8 mouse cellular contexts compared by ENCODE assay signal in the genomic region with DNA sequence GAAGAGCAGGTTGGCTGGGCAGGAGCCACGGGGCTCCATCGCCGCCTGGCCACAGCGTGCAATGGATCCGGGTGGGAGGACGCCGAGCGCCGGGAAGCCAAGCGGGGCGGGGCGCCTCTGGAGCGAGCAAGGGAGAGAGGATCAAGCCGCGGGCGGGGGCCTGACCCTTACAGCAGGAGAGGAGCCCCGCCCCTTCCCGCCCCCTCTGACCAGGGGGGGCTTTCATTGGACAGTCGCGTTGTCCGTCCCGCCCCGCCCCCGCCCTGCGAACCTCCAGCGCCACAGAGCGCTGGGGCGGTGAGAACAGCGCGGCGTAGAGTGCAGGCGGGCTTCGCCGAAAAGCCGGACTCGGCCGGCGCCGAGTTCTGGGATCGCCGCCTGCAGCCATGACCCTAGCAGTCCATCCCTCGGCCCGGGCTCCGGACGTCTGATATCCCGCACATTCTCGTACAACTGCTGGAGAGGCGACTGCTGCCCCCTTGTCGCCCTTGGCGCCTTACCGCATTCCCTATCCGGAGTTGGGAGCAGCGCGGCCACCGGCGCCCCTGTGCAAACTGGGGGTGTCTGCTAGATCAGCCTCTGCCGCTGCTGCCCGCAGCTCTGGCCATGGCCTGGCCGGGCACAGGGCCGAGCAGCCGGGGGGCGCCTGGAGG. TPM values are rescaled to one million over a fixed set of nuclear protein-coding genes. Genes with fewer than 3 reads are reported as not detected.
A peak's percentile ranks its signal among the peaks of the same experiment; 100 is the strongest.
DNase-seq lines count a peak whose midpoint lies in the region; ATAC-seq and TF ChIP-seq lines count a peak whose summit lies in the region.

A gene (minus strand): TSS at position 142 of the 653 bp plus-strand sequence.
A gene (plus strand): TSS at position 275 of the 653 bp plus-strand sequence.

- DNase-seq in G1E (ENCODE audit: low spot score): no peak
- DNase-seq in cerebellum, adult 18-20 months: peak; percentile 95 to 97
- peak; percentile 90 for DNase-seq in forebrain, postnatal 0 days
- peak; percentile 97 for DNase-seq in heart, postnatal 4 days
- peak; percentile 81 to 82 for DNase-seq in layer of hippocampus, adult 8-10 months (ENCODE audit: low spot score in 2 of 2)
- peak; percentile 95 for DNase-seq in ovary, adult 18-20 months (ENCODE audit: low spot score)
- peak; percentile 64 for DNase-seq in thymus, postnatal 0 days (ENCODE audit: low spot score)

- H3K9ac ChIP-seq in forebrain, postnatal 0 days: peak within 1 kb of the TSS; percentile 75
- H3K9ac ChIP-seq in lung, embryonic 15.5 days: peak within 1 kb of the TSS; percentile 81

- no peaks in the 10 kb centered on the region for H3K9me3 ChIP-seq in G1E (replicated peaks)
- H3K9me3 ChIP-seq in forebrain, postnatal 0 days (ENCODE audit: low read length): no peaks in the 10 kb centered on the region
- no peaks in the 10 kb centered on the region for H3K9me3 ChIP-seq in lung, embryonic 15.5 days

- peak within 1 kb of the TSS; percentile 98 for H3K4me2 ChIP-seq in forebrain, postnatal 0 days (ENCODE audit: low read depth)
- H3K4me2 ChIP-seq in lung, embryonic 15.5 days: peak within 1 kb of the TSS; percentile 95

- H3K4me3 ChIP-seq in G1E (ENCODE audit: low read depth, low read length): peak within 1 kb of the TSS; percentile 54; the same call in 1 of the 2 replicates
- peak within 1 kb of the TSS; percentile 75 for H3K4me3 ChIP-seq in forebrain, postnatal 0 days (ENCODE audit: low read depth, low read length)
- peak within 1 kb of the TSS; percentile 67 for H3K4me3 ChIP-seq in lung, embryonic 15.5 days

- no peak for TF ChIP-seq CTCF in G1E (IDR thresholded peaks at IDR 0.05; ENCODE audit: low read depth, low read length)
- TF ChIP-seq CTCF in forebrain, postnatal 0 days (IDR thresholded peaks at IDR 0.05; ENCODE audit: low read depth): peak; percentile 28; the same call in 1 of the 2 replicates

- 2% methylated on average over 60 of the region's 62 CpGs for WGBS in forebrain, postnatal 0 days
- WGBS in lung, embryonic 15.5 days: 0% methylated on average over 61 of the region's 62 CpGs

- H3K4me1 ChIP-seq in G1E (ENCODE audit: insufficient read depth, low read depth, low read length): peaks cover 9% of the 10 kb centered on the region
- no peaks in the 10 kb centered on the region for H3K4me1 ChIP-seq in forebrain, postnatal 0 days (ENCODE audit: insufficient read depth)
- peaks cover 20% of the 10 kb centered on the region for H3K4me1 ChIP-seq in lung, embryonic 15.5 days

- peak; percentile 25; the same call in 1 of the 2 replicates for ATAC-seq in G1E (ENCODE audit: extremely low read depth, insufficient number of reproducible peaks, low FRiP score, poor library complexity, severe bottlenecking)
- peak; percentile 95 for ATAC-seq in forebrain, postnatal 0 days
- peak; percentile 97 for ATAC-seq in lung, embryonic 15.5 days (ENCODE audit: borderline replicate concordance, extremely low read depth, low FRiP score, low TSS enrichment)

- peaks cover 27% of the 10 kb centered on the region for H3K27me3 ChIP-seq in G1E (ENCODE audit: insufficient read depth, low read length)
- H3K27me3 ChIP-seq in forebrain, postnatal 0 days (ENCODE audit: insufficient read depth, low read length): no peaks in the 10 kb centered on the region; the same call in 1 of the 2 replicates
- H3K27me3 ChIP-seq in lung, embryonic 15.5 days: peaks cover 6% of the 10 kb centered on the region; the same call in 1 of the 2 replicates

- no peaks in the 10 kb centered on the region for H3K36me3 ChIP-seq in G1E (replicated peaks)
- no peaks in the 10 kb centered on the region for H3K36me3 ChIP-seq in forebrain, postnatal 0 days (ENCODE audit: insufficient read depth)
- 0 out of 2 replicates have a peak, but pooled peaks cover 4% of the 10 kb centered on the region for H3K36me3 ChIP-seq in lung, embryonic 15.5 days

- H3K27ac ChIP-seq in forebrain, postnatal 0 days (ENCODE audit: low read depth, low read length): peak within 1 kb of the TSS; percentile 78
- H3K27ac ChIP-seq in lung, embryonic 15.5 days: peak within 1 kb of the TSS; percentile 80

RNA-seq across cellular contexts. Expression of the first gene that starts in this region (rescaled TPM):
- 17.8 and 25.1 TPM in 2 replicates for total RNA-seq in G1E (2014; fragmentation: Nextera tagmentation)
- 22.9 and 23.1 TPM in 2 replicates for total RNA-seq in G1E (2017)
- 108 and 112 TPM in 2 replicates for polyA plus RNA-seq in G1E (2012)
- total RNA-seq in forebrain, postnatal 0 days (2014; rRNA removed): 19.2 and 23.2 TPM in 2 replicates
- polyA plus RNA-seq in forebrain, postnatal 0 days (2015; fragmentation: Nextera tagmentation; extraction: Ambion mirVana): 20.0 and 27.9 TPM in 2 replicates
- 10 to 100 TPM; 35.9 to 43.6 TPM for total RNA-seq in heart, postnatal 4 days (2021)
- total RNA-seq in layer of hippocampus, adult 8-10 months (2022): 10 to 100 TPM; 59.4 to 69.6 (median 64.9) TPM
- 20.0 and 23.2 TPM in 2 replicates for polyA plus RNA-seq in lung, embryonic 15.5 days (2015; fragmentation: Nextera tagmentation; extraction: Ambion mirVana)
- polyA plus RNA-seq in thymus, postnatal 0 days (2015; fragmentation: Nextera tagmentation; extraction: Ambion mirVana): 22.0 and 22.5 TPM in 2 replicates

RNA-seq across cellular contexts. Expression of the second gene that starts in this region (rescaled TPM):
- total RNA-seq in G1E (2014; fragmentation: Nextera tagmentation) (not detected in 2 replicates), G1E (2017) (0.06 and 0.11 TPM in 2 replicates)
- polyA plus RNA-seq in G1E (2012): not detected in 2 replicates
- total RNA-seq in forebrain, postnatal 0 days (2014; rRNA removed): 3.1 and 3.8 TPM in 2 replicates
- polyA plus RNA-seq in forebrain, postnatal 0 days (2015; fragmentation: Nextera tagmentation; extraction: Ambion mirVana): 1.3 and 1.5 TPM in 2 replicates
- 10 to 100 TPM; 43.2 TPM for total RNA-seq in heart, postnatal 4 days (2021)
- total RNA-seq in layer of hippocampus, adult 8-10 months (2022): 1 to 10 TPM; 6.2 to 7.4 (median 6.5) TPM
- polyA plus RNA-seq in lung, embryonic 15.5 days (2015; fragmentation: Nextera tagmentation; extraction: Ambion mirVana): 11.6 and 13.1 TPM in 2 replicates
- 1.5 TPM in 2 replicates for polyA plus RNA-seq in thymus, postnatal 0 days (2015; fragmentation: Nextera tagmentation; extraction: Ambion mirVana)

Comparison
In these comparisons a context has a peak if more than half of its experiments do, and no peak if none do; other contexts are left out.
1. ATAC-seq: peak in every context shown above with its lines; median percentile 97 in lung, embryonic 15.5 days; 95 in forebrain, postnatal 0 days; 25 in G1E.